Mouse (Mus musculus): ENCODE measurements at regions not wholly inside any gene's neighbourhood (a gene's known extent, or its start where the extent isn't known, plus 50 kb on each side); places are given as distances from the start of the nearest gene placed in this dataset.

DNA sequence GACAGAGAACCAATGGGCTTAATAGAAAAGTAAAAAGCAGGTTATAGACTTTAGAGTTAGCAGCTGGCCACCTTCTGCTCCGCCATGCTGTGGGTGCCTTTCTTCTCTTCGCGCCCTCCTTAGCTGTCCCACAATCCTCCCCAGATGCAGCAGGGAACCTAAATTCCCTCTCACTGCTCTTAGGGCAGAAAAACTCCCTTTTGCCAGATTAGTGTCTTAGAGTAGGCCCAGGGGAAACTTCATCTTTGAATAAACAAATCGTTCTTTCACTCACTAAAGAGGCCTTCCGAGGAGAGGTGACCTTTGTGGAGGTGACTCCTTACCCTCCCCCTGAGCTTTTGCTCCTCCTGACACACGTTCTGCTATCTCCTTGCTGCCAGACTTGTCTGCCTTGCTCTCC lies 157.0 kb upstream of the Six2 start:
- no peak for TF ChIP-seq POLR2A (IDR thresholded peaks at IDR 0.05; ENCODE audit: borderline replicate concordance, insufficient read depth, low read length)
- TF ChIP-seq CTCF (IDR thresholded peaks at IDR 0.05; ENCODE audit: borderline replicate concordance, insufficient read depth, low read depth, low read length): no peak

All from cerebellum, adult 2 months (tissue).